Mouse (Mus musculus) heart, postnatal 4 days (tissue): ENCODE results near the gene Gpr162. TPM values are rescaled to one million over a fixed set of nuclear protein-coding genes. Genes with fewer than 3 reads are reported as not detected.
A peak's percentile ranks its signal among the peaks of the same experiment; 100 is the strongest.
"Not testable (repeated sequence)": the region's sequence is repeated elsewhere in the genome, so short reads cannot be mapped to it uniquely, and the experiment has no call there.

Experiments
- DNase-seq: peaks from one replicate; pipeline ENCODE4 v3.0.0; 2021
- total RNA-seq, 2 experiments: library from RNA; stranded (reverse); gene quantifications; 2 replicates each; pipeline ENCODE4 v1.2.3; 2021

Gpr162 gene
- total RNA-seq, 2 experiments from 2014 or later: 5.7 to 7.4 TPM

DNA sequence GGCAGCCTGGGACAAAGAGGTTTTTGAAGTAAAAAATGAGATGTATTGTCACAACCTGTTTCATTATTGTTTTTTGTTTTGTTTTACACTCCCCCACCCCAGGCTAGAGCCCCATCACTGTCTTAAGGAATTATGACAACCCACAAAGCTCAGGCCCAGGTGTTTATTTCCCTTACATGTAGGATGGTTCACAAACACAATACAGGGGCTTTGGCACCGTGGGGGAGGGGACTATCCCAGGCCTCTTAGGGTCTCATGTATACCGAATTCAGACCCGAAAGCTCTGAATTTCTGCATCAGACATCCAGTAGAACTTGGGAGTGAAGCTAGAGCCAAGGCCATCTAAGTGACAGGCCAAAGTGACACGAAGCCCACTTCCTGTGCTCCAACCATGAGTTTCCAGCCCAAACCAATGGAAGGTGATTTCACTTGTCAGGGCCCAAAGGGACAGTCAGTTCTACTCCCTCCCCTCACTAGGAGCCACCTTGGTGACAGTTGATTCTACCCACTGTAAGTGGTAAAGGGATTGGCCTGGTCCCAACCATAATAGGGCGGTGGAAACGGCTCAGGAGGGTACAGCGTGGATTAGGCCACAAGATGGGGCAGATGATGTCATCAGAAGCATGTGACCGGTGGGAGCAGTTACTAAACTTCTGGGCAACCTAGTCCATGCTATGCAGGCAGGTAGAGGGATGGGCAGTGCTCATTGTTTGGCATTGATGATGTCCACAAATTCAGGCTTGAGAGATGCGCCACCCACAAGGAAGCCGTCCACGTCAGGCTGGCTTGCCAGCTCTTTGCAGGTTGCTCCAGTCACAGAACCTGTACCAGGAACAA lies 53.0 kb downstream of the Gpr162 start:
- not testable (repeated sequence) for DNase-seq

DNA sequence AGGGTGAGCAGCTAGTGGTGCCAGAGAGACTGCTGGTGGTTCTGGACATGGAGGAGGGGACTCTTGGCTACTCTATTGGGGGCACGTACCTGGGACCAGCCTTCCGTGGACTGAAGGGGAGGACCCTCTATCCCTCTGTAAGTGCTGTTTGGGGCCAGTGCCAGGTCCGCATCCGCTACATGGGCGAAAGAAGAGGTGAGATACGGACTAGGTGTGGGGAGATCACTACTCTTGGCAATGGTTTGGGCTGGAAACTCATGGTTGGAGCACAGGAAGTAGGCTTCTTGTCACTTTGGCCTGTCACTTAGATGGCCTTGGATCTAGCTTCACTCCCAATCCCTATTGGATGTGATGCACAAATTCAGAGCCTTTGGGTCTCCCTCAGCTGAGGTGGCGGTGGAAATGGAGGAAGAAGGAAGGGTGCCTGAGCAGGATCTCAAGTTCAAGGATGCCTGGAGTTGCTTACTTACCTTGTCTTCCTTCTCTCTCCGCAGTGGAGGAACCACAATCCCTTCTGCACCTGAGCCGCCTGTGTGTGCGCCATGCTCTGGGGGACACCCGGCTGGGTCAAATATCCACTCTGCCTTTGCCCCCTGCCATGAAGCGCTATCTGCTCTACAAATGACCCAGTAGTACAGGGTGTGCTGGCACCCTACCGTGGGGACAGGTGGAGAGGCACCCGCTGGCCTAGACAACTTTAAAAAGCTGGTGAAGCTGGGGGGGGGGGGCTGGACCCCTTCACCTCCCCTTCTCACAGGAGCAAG lies 53.8 kb downstream of the Gpr162 start:
- no peak for DNase-seq

DNA sequence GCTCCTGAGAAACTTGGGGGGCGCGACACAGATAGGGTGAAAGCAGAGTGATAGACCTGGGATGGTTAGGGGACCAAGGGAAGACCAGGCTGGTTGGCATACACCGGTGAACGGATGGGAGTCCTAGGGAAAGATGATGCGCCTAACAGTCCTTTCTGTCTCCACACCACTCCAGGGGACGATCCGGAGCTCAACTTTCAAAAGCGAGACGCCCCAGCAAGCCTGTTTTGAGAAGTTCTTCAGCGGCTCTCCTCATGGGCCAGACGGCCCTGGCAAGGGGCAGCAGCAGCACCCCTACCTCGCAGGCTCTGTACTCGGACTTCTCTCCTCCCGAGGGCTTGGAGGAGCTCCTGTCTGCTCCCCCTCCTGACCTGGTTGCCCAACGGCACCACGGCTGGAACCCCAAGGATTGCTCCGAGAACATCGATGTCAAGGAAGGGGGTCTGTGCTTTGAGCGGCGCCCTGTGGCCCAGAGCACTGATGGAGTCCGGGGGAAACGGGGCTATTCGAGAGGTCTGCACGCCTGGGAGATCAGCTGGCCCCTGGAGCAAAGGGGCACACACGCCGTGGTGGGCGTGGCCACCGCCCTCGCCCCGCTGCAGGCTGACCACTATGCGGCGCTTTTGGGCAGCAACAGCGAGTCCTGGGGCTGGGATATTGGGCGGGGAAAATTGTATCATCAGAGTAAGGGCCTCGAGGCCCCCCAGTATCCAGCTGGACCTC lies 54.6 kb downstream of the Gpr162 start:
- peak; percentile 91 for DNase-seq

Other genes starting within 250 kb of the Gpr162 start
- gene C1s2, start 227.9 kb downstream of the Gpr162 start, total RNA-seq: under 1 TPM; 0.14 to 0.25 TPM
- gene Lpcat3, start 201.0 kb downstream of the Gpr162 start, total RNA-seq: 10 to 100 TPM; 53.5 to 55.8 TPM
- gene Emg1, start 151.8 kb downstream of the Gpr162 start, total RNA-seq: 10 to 100 TPM; 72.9 to 73.6 TPM
- 100 to 1,000 TPM; 398 to 399 TPM for gene Phb2, start 151.6 kb downstream of the Gpr162 start, total RNA-seq
- 1 to 10 TPM; 5.3 to 5.4 TPM for gene Ptpn6, start 125.3 kb downstream of the Gpr162 start, total RNA-seq
- gene Grcc10, start 122.6 kb downstream of the Gpr162 start, total RNA-seq: 100 to 1,000 TPM; 259 to 300 TPM
- 1 to 10 TPM in 1 of 2 experiments, not detected in 1; 2.1 TPM for gene Gm45234, start 108.0 kb downstream of the Gpr162 start, total RNA-seq
- 10 to 100 TPM; 61.0 to 70.5 TPM for gene Atn1, start 107.5 kb downstream of the Gpr162 start, total RNA-seq
- 10 to 100 TPM; 10.0 to 10.2 TPM for gene Eno2, start 94.3 kb downstream of the Gpr162 start, total RNA-seq
- gene Lrrc23, start 84.3 kb downstream of the Gpr162 start, total RNA-seq: under 1 TPM in 1 of 2 experiments, not detected in 1; 0.52 TPM
- 1 to 10 TPM; 3.5 to 4.4 TPM for gene Spsb2, start 55.3 kb downstream of the Gpr162 start, total RNA-seq
- gene Tpi1, start 49.7 kb downstream of the Gpr162 start, total RNA-seq: 100 to 1,000 TPM; 977 to 982 TPM
- gene Usp5, start 34.5 kb downstream of the Gpr162 start, total RNA-seq: 100 to 1,000 TPM; 102 to 104 TPM
- gene Cdca3, start 34.4 kb downstream of the Gpr162 start, total RNA-seq: 10 to 100 TPM; 77.8 to 82.6 TPM
- 1 to 10 TPM; 2.6 to 3.9 TPM for gene Gnb3, start 23.7 kb downstream of the Gpr162 start, total RNA-seq
- gene P3h3, start 6.2 kb downstream of the Gpr162 start, total RNA-seq: 10 to 100 TPM; 30.0 to 31.6 TPM
- under 1 TPM; 0.41 to 0.55 TPM for gene Cd4, start 24.2 kb upstream of the Gpr162 start, total RNA-seq
- gene Lag3, start 47.7 kb upstream of the Gpr162 start, total RNA-seq: 1 to 10 TPM in 1 of 2 experiments, under 1 TPM in 1; 0.68 to 1.0 TPM
- 100 to 1,000 TPM; 549 to 587 TPM for gene Ptms, start 56.1 kb upstream of the Gpr162 start, total RNA-seq
- 100 to 1,000 TPM; 237 to 239 TPM for gene Mlf2, start 67.4 kb upstream of the Gpr162 start, total RNA-seq
- gene Cops7a, start 101.6 kb upstream of the Gpr162 start, total RNA-seq: 100 to 1,000 TPM; 107 to 110 TPM
- gene Pianp, start 132.7 kb upstream of the Gpr162 start, total RNA-seq: 1 to 10 TPM in 1 of 2 experiments, under 1 TPM in 1; 0.69 to 1.5 TPM
- gene Zfp384, start 145.2 kb upstream of the Gpr162 start, total RNA-seq: 10 to 100 TPM; 28.5 to 30.7 TPM
- 10 to 100 TPM; 40.8 to 43.6 TPM for gene Ing4, start 175.8 kb upstream of the Gpr162 start, total RNA-seq
- 1 to 10 TPM; 1.7 to 3.2 TPM for gene Acrbp, start 185.7 kb upstream of the Gpr162 start, total RNA-seq
- not detected for gene Lpar5, start 203.9 kb upstream of the Gpr162 start, total RNA-seq
- 100 to 1,000 TPM; 202 to 210 TPM for gene Chd4, start 232.0 kb upstream of the Gpr162 start, total RNA-seq